Mouse (Mus musculus) intestine, postnatal 0 days (tissue): Measurements from ENCODE around the gene Scube3. TPM values are rescaled to one million over a fixed set of nuclear protein-coding genes. Genes with fewer than 3 reads are reported as not detected.

Experiments used
- ATAC-seq: fragments of 200-750 bp; cut with Nextera tagmentation; 2 replicates; pipeline ENCODE4 v1.8.0; 2017; ENCODE audit warnings: mild to moderate bottlenecking, moderate TSS enrichment, moderate library complexity
- H3K27ac ChIP-seq: fragments of 300-500 bp; sonication (generic); 2 replicates; pipeline ENCODE4 v1.5.1; 2014; ENCODE audit warnings: mild to moderate bottlenecking, low read depth, low read length, moderate library complexity
- H3K27me3 ChIP-seq: fragments of 300-500 bp; sonication (generic); replicated peaks from 2 replicates; pipeline ENCODE4 v1.6.1; 2014; ENCODE audit warnings: low read length, mixed read lengths; ENCODE audit not compliant: control insufficient read depth, insufficient read depth
- H3K36me3 ChIP-seq: fragments of 300-500 bp; sonication (generic); 2 replicates; pipeline ENCODE4 v1.6.1; 2014; ENCODE audit warnings: mild to moderate bottlenecking, moderate library complexity; ENCODE audit not compliant: control insufficient read depth, insufficient read depth
- H3K4me1 ChIP-seq: fragments of 300-500 bp; sonication (generic); replicated peaks from 2 replicates; pipeline ENCODE4 v1.6.1; 2014; ENCODE audit warnings: antibody characterized with exemption, low read length, mixed read lengths; ENCODE audit not compliant: control insufficient read depth, insufficient read depth
- H3K4me2 ChIP-seq: fragments of 300-500 bp; sonication (generic); replicated peaks from 2 replicates; pipeline ENCODE4 v1.6.1; 2014; ENCODE audit warnings: low read depth, mild to moderate bottlenecking, moderate library complexity
- H3K4me3 ChIP-seq: fragments of 300-500 bp; sonication (generic); 2 replicates; pipeline ENCODE4 v1.5.1; 2014; ENCODE audit warnings: low read depth, low read length
- H3K9ac ChIP-seq: fragments of 300-500 bp; sonication (generic); 2 replicates; pipeline ENCODE4 v1.6.1; 2014; ENCODE audit warnings: mild to moderate bottlenecking, low read depth, low read length
- H3K9me3 ChIP-seq: fragments of 300-500 bp; sonication (generic); 2 replicates; pipeline ENCODE4 v1.6.1; 2016; ENCODE audit warnings: mixed run types; ENCODE audit not compliant: control insufficient read depth
- CTCF ChIP-seq: sonication (generic); IDR thresholded peaks from 2 replicates; pipeline ENCODE4 v1.5.1; 2016; ENCODE audit warnings: low read depth, mild to moderate bottlenecking, control low read depth, antibody characterized with exemption, moderate library complexity
- WGBS: fragments of 180-500 bp; shearing (Covaris S2); extraction: QIAGEN DNeasy Blood & Tissue Kit; methylation state at CpG from one replicate; pipeline ENCODE4 v1.1.7; 2014; 5-methylcytosine and 5-hydroxymethylcytosine counted together
- polyA plus RNA-seq: library from polyadenylated mRNA; unstranded; fragments of >200 nt; fragmentation: Nextera tagmentation; extraction: Ambion mirVana; gene quantifications from 2 replicates; pipeline ENCODE4 v1.2.1, GENCODE M21; 2015

The Scube3 gene
- polyA plus RNA-seq, 1 experiment from 2014 or later, result 0.57 TPM

- peak; percentile 34 for TF ChIP-seq CTCF
- Histone ChIP-seq H3K9me3 (no peaks in the 10 kb centered on the region), H3K4me1 (no peaks in the 10 kb centered on the region), H3K27me3 (no peaks in the 10 kb centered on the region), H3K9ac (no peak overlapping the region), H3K27ac (no peak overlapping the region), H3K4me3 (no peak overlapping the region), H3K36me3 (no peaks in the 10 kb centered on the region), H3K4me2 (no peak overlapping the region)
- WGBS, result 88% methylated on average over 1 of the region's 1 CpGs
- no peak for ATAC-seq
These were observed 41.3 kb upstream of the Scube3 start for GRCm38 (mm10) chr17:28100669-28101068.

DNA sequence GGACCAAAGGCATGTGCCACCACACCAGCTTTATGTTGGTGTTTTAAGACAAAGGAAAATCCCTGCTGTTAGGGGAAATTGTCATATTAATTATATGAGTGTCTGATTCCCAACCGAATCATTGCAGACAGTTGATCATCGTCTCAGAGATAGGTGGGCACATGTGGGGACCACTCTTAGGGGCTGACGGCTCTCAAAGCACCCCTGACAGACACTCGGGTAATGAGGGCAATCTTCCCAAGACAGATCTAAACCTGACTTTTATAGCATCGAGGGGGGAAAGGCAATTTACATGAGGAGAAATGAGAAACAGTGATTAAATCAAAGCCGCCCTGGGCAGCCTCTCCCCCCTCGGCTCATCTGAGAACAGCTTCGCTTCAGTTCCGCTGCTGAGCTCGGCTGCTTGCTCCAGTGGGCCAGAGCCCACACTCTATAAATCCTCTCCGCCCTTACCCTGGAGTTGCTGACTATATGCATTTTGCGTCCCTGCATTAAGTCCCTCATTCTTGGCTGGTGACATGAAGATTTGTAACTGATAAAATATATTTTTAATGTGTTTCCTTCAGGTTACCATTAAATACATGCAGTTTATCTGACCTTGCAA is 40.6 kb upstream of the Scube3 start:
- no peak overlapping the region for H3K9ac ChIP-seq
- WGBS, result 45% methylated on average over 12 of the region's 12 CpGs

GRCm38 (mm10) chr17:28101902-28102319 is 40.0 kb upstream of the Scube3 start:
- no peak for ATAC-seq
- TF ChIP-seq CTCF, result no peak
- Histone ChIP-seq H3K27ac (no peak overlapping the region), H3K9me3 (no peaks in the 10 kb centered on the region), H3K4me2 (no peak overlapping the region), H3K27me3 (no peaks in the 10 kb centered on the region), H3K9ac (no peak overlapping the region), H3K4me3 (no peak overlapping the region), H3K4me1 (no peaks in the 10 kb centered on the region), H3K36me3 (no peaks in the 10 kb centered on the region)
- 31% methylated on average over 10 of the region's 10 CpGs for WGBS

More for the DNA sequence above, 40.6 kb upstream of the Scube3 start:
- no peaks in the 10 kb centered on the region for H3K36me3 ChIP-seq
- H3K27ac ChIP-seq, result no peak overlapping the region
- TF ChIP-seq CTCF, result no peak
- no peak overlapping the region for H3K4me2 ChIP-seq
- H3K27me3 ChIP-seq, result no peaks in the 10 kb centered on the region
- H3K9me3 ChIP-seq, result no peaks in the 10 kb centered on the region
- ATAC-seq, result no peak
- H3K4me1 ChIP-seq, result no peaks in the 10 kb centered on the region
- no peak overlapping the region for H3K4me3 ChIP-seq

GRCm38 (mm10) chr17:28104416-28104815 is 37.5 kb upstream of the Scube3 start:
- no peak for TF ChIP-seq CTCF
- H3K9me3 ChIP-seq, result no peaks in the 10 kb centered on the region
- ATAC-seq, result no peak
- H3K36me3 ChIP-seq, result no peaks in the 10 kb centered on the region
- H3K4me3 ChIP-seq, result no peak overlapping the region
- no peak overlapping the region for H3K9ac ChIP-seq
- 61% methylated on average over 6 of the region's 6 CpGs for WGBS
- H3K27ac ChIP-seq, result no peak overlapping the region
- H3K4me1 ChIP-seq, result no peaks in the 10 kb centered on the region
- H3K27me3 ChIP-seq, result no peaks in the 10 kb centered on the region
- no peak overlapping the region for H3K4me2 ChIP-seq

- WGBS, result 83% methylated on average over 6 of the region's 6 CpGs
- no peak for ATAC-seq
- no peaks in the 10 kb centered on the region for H3K4me1 ChIP-seq
- H3K36me3 ChIP-seq, result no peaks in the 10 kb centered on the region
- no peaks in the 10 kb centered on the region for H3K27me3 ChIP-seq
- TF ChIP-seq CTCF, result peak; percentile 53
- no peak overlapping the region for H3K9ac ChIP-seq
- H3K27ac ChIP-seq, result no peak overlapping the region
- no peak overlapping the region for H3K4me2 ChIP-seq
- H3K9me3 ChIP-seq, result no peaks in the 10 kb centered on the region
- H3K4me3 ChIP-seq, result no peak overlapping the region
These were observed 35.6 kb upstream of the Scube3 start for GRCm38 (mm10) chr17:28106352-28106751.

GRCm38 (mm10) chr17:28107275-28107674 is 34.7 kb upstream of the Scube3 start:
- H3K4me3 ChIP-seq, result no peak overlapping the region
- H3K36me3 ChIP-seq, result no peaks in the 10 kb centered on the region
- H3K27ac ChIP-seq, result no peak overlapping the region
- no peak overlapping the region for H3K9ac ChIP-seq
- 30% methylated on average over 14 of the region's 14 CpGs for WGBS
- no peaks in the 10 kb centered on the region for H3K4me1 ChIP-seq
- ATAC-seq, result no peak
- no peaks in the 10 kb centered on the region for H3K9me3 ChIP-seq
- H3K4me2 ChIP-seq, result no peak overlapping the region
- TF ChIP-seq CTCF, result no peak
- no peaks in the 10 kb centered on the region for H3K27me3 ChIP-seq

DNA sequence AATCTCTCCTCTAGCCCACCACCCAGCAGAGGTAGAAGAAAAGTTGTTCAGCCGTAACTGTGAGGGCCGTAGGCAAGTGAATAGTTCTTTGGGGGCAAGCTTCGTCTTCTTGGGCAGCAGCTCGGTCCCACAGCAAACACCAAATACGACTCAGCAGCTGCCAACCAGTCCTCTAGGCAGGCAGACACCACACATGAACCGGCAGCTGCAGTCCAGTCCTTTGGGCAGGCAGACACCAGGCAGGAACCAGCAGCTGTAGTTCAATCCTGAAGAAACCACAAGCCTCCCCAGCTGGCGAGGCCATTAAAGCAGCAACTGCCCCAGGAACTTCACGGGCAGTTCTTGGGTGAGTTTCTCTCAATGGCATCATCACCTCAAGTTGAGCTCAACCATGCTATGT is 29.7 kb upstream of the Scube3 start:
- Histone ChIP-seq H3K4me1 (no peaks in the 10 kb centered on the region), H3K4me3 (no peak overlapping the region), H3K36me3 (no peaks in the 10 kb centered on the region), H3K27me3 (no peaks in the 10 kb centered on the region), H3K9me3 (no peaks in the 10 kb centered on the region), H3K4me2 (no peak overlapping the region), H3K27ac (no peak overlapping the region), H3K9ac (no peak overlapping the region)
- 89% methylated on average over 8 of the region's 8 CpGs for WGBS
- no peak for TF ChIP-seq CTCF
- no peak for ATAC-seq
